Mouse (Mus musculus) cerebellum, adult 8-10 months (tissue): Measurements from ENCODE around the gene Rpl3l.

Experiments used
- DNase-seq: peaks from one replicate; pipeline ENCODE4 v3.0.0; 2022

The Rpl3l gene

DNA sequence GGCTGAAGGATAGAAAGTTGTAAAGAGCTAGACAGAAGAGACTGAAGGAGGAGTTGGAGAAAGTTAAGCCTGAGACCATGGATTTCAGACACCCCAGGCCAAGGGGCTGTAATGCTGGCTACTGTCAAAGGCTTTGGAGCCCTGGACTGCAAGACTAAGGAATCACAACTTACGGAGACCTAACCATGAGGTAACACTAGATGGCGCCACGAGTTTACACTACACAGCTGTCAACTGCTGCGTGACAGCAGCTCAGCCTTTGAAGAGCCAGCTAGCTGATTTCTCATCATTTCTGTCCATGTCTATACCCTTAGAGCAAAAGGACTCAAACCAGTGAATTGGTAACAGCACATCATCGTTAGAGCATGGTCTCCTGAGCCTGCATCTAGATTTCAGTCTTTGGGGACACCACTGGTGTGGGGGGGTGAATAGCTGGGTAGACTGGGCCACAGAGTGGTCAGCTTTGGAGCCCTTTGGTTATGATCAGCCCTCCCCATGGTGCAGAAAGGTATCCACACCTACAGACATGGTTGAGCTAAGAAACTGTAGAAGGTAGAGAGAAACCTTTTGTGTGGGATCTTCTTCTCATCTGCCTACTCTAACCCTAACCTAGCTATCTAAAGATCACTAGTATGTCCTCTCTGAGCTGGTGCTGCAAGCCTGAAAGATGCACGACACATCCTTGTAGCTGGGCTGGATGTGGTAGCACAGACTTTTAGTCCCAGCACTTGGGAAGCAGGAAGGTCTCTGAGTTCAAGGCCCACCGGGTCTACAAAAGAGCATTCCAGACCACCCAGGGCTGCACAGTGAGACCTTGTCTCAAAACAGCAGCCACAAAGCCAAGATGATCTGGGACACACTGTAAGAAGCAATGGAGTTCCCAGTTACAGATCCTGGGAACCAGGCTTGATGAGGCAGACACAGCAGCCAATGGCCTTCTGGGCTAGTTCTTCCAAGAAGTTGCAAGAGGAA is 18.2 kb downstream of the Rpl3l start:
- DNase-seq: peak; percentile 71

GRCm38 (mm10) chr17:24746986-24747385 is 19.4 kb downstream of the Rpl3l start:
- no peak for DNase-seq

DNA sequence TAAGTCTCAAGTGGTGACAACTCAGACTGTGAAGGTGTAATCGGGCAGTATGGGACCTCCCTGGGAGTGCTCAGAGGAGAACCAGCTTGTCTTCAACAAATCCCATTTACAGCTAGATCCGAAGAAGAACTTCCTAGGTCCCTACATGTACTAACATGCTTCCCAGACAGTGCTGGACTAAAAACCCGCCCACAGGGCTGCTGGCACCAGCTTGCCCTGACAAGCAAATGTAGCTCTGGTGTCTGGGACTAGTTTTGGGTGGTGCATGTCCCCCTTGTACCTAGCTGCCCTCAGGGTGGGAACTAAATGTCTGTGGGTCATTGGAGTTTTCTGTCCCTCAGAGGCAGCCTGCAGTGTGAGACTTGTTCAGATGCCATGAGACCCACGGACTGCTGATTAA is 23.9 kb downstream of the Rpl3l start:
- DNase-seq: no peak

GRCm38 (mm10) chr17:24752415-24753394 is 25.1 kb downstream of the Rpl3l start, which contains the start of gene Hs3st6:
Gene Hs3st6 (plus strand): TSS chr17:24752988.
- no peak for DNase-seq

- no peak for DNase-seq
Measured at GRCm38 (mm10) chr17:24757394-24757793, 29.8 kb downstream of the Rpl3l start.

GRCm38 (mm10) chr17:24761121-24761520 is 33.5 kb downstream of the Rpl3l start:
- DNase-seq: no peak

DNA sequence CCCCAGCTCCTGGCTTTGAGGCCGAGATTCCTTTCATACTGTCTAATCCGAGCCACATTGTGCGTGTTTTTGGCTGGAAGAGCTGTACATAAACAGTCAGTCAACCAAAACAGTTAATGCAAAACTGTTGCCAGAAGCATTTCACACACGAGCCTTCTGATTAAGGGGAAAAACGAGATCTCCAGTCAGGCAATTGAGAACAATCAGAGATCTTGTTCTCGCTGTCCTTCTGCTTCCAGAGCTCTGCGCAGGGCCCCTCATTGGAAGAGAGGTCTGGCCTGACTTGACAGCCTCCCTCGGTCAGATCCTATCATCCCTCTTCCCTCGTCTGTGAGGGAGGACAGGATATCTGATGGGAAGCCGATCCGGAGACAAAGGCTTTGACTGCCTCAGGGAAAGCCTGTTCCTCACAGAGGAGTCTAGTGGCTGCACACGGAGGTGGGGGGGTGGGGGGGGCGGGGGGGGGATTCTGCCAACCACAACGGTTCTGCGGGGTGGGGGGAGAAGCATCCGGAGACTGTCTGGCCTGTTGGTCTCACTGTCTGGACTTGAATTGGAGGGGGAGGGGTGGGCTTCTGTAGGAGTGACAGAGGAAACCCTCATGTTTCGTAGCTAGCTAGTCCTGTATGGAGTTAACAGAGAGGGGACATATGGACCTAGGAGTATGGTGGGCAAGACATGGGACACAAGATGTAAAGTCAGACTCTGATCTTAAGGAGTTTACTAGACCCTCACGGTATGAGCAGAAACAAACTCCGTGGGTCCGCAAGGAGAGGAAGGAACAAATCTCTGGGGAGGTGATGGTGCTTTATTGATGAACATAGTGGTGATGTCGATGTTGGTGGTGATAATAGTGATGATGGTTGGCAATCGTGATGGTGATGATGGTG is 37.6 kb downstream of the Rpl3l start:
- no peak for DNase-seq

GRCm38 (mm10) chr17:24766266-24766875 is 38.8 kb downstream of the Rpl3l start:
- no peak for DNase-seq

DNA sequence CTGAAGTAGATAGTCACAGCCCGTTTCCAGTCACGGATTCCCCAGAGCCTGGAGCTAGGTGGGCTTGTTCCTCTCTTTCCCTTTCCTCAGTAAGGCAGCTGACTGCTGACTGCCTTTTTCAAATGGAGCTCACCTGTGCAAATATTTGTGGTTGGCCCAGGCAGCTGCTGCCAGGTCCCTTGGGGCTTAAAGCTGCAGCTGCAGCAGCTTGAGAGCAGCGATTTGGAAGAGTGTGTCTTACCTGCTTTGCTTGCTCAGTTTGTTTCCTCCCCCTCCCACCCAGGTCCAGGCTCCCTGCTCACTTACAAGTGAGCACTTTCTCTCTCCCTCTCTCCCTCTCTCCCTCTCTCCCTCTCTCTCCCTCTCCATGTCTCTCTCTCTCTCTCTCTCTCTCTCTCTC is 41.5 kb downstream of the Rpl3l start:
- no peak for DNase-seq

DNA sequence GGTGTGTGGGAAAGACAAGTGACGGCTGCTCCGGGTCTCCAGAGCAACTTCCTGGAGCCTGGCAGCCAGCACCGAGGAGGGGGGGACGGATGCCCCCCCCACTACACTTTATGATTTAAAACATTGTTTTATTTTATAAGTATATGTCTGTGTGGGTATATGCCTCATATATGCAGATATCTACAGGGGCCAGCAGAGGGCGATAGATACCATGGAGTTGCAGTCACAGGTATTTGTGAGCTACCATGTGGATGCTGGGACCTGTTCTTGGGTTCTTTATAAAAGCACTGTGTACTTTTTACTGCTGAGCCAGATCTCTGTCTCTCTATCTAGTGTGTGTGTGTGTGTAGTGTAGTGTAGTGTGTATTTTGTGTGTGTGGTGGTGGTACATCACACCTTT is 45.6 kb downstream of the Rpl3l start:
- no peak for DNase-seq

DNA sequence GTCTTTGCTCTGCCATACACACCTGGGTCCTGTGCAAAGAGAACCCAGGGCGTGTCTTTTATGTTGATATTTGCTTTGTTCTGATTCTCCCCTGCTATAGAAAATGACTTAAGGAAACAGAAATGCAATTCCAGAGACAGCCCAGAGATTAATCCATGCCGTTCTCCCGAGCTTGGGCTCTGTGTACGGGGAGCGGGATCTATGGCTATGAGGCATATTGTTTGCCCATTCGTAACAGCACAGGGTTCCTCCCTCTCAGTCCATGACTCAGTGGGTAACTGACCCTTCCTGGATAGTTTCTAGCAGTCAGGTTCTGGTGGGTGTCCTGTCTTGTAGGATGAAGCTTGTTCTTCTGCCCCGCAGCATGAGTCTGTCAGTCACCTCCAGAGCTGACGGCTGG is 47.6 kb downstream of the Rpl3l start:
- no peak for DNase-seq

DNA sequence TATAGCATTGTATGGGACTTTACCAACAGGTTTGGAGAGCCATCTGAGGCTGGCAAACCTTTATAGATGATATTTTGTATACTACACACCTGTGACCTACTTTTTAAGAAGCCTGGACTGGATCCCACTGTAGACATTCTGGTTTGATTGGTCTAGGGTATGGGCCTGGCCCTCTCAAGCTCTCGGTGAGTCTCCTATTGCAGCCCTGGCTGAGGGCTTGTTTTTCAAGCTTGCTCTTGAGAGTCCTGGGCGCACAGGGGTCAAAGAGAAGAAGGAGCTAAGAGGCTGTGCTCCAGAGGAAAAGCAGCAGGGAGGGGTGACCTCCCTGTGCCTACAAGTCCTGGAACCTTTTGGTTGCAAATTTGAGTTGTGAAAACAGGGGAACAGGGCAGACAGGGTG is 49.5 kb downstream of the Rpl3l start:
- DNase-seq: no peak

- DNase-seq: no peak
Measured at GRCm38 (mm10) chr17:24780821-24781220, 53.2 kb downstream of the Rpl3l start.
